Mouse (Mus musculus): Measurements from ENCODE around the gene Hyal1. TPM values are rescaled to one million over a fixed set of nuclear protein-coding genes. Genes with fewer than 3 reads are reported as not detected.
A peak's percentile ranks its signal among the peaks of the same experiment; 100 is the strongest.
"Not testable (repeated sequence)": the region's sequence is repeated elsewhere in the genome, so short reads cannot be mapped to it uniquely, and the experiment has no call there.

Hyal1 gene
- total RNA-seq, 2 experiments from 2014 or later: 7.4 to 9.8 TPM

DNA sequence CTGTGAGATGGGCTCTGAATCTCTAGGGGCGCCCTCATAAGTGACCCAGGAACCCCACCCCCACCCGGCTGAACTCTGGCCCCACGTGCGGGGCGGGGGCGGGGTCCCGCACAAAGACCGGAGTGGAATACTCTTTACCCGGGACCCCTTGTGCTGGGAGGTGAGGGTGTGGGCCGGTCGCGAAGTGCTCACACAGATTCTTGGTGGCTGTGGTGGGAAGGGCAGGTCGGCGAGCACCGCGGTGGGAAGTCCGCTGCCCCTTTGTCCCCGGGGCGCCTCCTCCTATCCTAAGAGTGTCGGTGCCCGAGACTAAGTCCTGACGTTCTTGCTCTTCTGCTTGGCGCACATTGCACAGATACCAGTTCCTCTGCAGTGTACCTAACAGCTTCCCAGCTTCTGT lies 7.5 kb upstream of the Hyal1 start:
- no peak; the same call in 1 of the 2 replicates for ATAC-seq (replicated peaks; ENCODE audit: low FRiP score, poor library complexity, severe bottlenecking)

GRCm38 (mm10) chr9:107570016-107570415 lies 6.7 kb upstream of the Hyal1 start:
- no peak for ATAC-seq (replicated peaks; ENCODE audit: low FRiP score, poor library complexity, severe bottlenecking)

GRCm38 (mm10) chr9:107570845-107571244 lies 5.9 kb upstream of the Hyal1 start:
- peak; percentile 40 for ATAC-seq (replicated peaks; ENCODE audit: low FRiP score, poor library complexity, severe bottlenecking)

DNA sequence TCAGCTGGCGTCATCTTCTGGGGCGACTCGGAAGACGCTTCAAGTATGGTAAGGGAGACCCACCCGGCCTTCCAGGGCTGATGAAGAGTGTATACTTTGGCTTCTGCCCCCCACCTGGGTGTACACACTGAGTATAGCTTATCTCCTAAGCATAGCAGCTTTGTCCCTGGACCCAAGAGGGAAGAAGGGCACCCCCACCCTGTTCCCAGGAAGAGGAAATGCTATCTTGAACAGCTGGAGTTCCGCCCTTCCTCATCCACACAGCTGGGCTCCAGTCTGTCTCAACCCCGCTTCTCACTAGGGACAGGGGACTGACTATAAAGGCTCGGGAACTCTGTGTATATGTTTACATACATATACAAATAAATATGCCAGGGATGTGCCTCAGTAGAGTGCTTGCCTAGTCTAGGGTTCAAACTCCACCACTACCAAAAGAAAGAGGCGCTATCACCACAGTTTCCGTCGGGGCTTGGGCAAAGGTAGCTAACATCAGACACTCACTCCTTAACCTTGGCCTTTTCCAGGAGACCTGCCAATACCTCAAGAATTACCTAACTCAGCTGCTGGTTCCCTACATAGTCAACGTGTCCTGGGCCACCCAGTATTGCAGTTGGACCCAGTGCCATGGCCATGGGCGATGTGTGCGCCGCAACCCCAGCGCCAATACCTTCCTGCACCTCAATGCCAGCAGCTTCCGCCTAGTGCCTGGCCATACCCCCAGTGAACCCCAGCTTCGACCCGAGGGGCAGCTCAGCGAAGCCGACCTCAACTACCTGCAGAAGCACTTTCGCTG lies 5.0 kb upstream of the Hyal1 start:
- ATAC-seq (replicated peaks; ENCODE audit: low FRiP score, poor library complexity, severe bottlenecking): no peak

DNA sequence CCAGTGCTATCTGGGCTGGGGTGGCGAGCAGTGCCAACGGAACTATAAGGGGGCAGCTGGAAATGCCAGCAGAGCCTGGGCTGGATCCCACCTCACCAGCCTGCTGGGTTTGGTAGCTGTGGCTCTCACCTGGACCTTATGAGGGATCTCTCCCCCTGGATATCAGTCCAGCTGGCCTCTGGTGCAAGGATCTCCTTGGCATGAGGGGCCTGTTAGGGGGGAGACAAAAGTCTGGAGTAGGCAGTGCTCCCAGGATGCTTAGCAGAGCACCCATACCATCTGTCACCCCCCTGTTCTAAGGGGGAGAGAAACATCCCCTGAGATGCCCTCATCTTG lies 4.4 kb upstream of the Hyal1 start:
- no peak for ATAC-seq (replicated peaks; ENCODE audit: low FRiP score, poor library complexity, severe bottlenecking)

DNA sequence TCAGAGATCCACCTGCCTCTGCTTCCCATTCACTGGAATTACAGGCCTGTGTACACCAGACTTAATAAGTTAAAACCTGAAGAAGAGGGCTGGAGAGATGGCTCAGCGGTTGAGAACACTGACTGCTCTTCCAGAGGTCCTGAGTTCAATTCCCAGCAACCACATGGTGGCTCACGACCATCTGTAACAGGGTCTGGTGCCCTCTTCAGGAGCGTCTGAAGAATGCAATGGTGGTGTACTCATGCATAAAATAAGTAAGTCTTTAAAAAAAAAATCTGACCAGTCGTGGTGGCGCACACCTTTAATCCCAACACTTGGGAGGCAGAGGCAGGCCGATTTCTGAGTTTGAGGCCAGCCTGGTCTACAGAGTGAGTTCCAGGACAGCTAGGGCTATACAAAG lies 3.0 kb upstream of the Hyal1 start:
- not testable (repeated sequence) for ATAC-seq (replicated peaks; ENCODE audit: low FRiP score, poor library complexity, severe bottlenecking)

- no peak for ATAC-seq (replicated peaks; ENCODE audit: low FRiP score, poor library complexity, severe bottlenecking)
Observed at GRCm38 (mm10) chr9:107575579-107576356, 959 bp upstream of the Hyal1 start.

DNA sequence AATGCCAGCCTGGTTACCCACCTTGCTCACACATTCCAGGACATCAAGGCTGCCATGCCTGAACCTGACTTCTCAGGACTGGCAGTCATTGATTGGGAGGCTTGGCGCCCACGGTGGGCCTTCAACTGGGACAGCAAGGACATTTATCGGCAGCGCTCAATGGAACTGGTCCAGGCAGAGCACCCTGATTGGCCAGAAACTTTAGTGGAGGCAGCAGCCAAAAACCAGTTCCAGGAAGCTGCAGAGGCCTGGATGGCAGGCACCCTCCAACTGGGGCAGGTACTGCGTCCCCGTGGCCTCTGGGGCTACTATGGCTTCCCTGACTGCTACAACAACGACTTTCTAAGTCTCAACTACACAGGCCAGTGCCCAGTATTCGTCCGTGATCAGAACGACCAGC lies 1.1 kb downstream of the Hyal1 start:
- no peak for ATAC-seq (replicated peaks; ENCODE audit: low FRiP score, poor library complexity, severe bottlenecking)

GRCm38 (mm10) chr9:107578587-107578986 lies 1.9 kb downstream of the Hyal1 start, which contains the start of gene Naa80:
Gene Naa80 (plus strand): TSS chr9:107578887.
- ATAC-seq (replicated peaks; ENCODE audit: low FRiP score, poor library complexity, severe bottlenecking): no peak

DNA sequence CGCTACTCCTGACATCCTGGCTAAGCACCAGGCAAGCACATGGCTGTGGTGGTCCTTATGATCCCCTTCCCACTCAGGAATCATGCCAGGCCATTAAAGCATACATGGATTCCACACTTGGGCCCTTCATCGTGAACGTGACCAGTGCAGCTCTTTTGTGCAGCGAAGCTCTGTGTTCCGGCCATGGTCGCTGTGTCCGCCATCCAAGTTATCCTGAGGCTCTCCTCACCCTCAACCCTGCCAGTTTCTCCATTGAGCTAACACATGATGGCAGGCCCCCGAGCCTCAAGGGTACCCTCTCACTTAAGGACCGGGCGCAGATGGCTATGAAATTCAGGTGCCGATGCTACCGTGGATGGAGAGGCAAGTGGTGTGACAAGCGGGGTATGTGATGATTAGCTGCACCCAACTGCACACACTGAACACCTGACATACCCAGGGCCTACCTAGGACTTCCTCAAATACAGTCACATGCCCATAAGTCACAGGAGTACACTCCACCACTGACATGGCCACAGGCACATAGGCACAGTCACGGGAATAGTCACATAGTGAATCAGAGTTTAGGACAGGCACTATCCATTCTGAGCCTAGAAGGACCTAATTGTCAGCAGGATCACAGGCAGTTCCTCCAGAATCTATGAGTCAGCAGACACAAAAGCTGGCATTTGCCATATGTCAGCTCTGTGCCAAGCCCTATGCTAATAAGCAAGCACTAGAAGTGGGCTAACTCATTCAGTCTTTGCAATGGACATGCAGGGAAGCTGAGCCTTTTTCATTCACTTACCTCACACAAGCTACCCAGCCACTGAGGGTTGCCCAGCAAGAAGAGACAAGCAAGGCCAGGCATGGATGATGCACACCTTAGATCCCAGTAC lies 2.5 kb downstream of the Hyal1 start:
- no peak for ATAC-seq (replicated peaks; ENCODE audit: low FRiP score, poor library complexity, severe bottlenecking)

- ATAC-seq (replicated peaks; ENCODE audit: low FRiP score, poor library complexity, severe bottlenecking): peak; percentile 77
Observed at GRCm38 (mm10) chr9:107580501-107581317, 4.0 kb downstream of the Hyal1 start, which contains the start of gene Hyal3. Gene Hyal3 (plus strand): TSS chr9:107580818.

DNA sequence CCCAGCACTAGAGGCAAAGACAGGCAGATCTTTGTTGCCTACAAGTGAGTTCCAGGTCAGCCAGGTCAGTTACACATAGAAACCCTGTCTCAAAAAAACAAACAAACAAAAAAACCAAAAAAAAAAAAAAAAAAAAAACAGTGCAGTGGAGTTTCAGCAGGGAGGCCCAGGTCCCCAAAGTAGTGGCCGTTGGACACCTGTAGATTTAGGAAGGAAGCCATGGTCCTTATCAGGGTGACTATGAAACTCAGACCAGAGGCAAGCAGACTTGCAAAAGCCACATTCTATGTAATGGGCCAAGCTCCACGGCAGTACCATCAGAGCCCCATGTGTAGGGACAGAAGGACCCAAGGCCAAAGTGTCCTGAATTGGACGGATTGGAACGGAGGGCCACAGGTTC lies 4.9 kb downstream of the Hyal1 start:
- ATAC-seq (replicated peaks; ENCODE audit: low FRiP score, poor library complexity, severe bottlenecking): 0 out of 2 replicates have a peak, but pooled peaks have one; percentile 11

- ATAC-seq (replicated peaks; ENCODE audit: low FRiP score, poor library complexity, severe bottlenecking): no peak
Observed at GRCm38 (mm10) chr9:107582509-107583062, 5.9 kb downstream of the Hyal1 start.

GRCm38 (mm10) chr9:107583174-107583573 lies 6.4 kb downstream of the Hyal1 start:
- ATAC-seq (replicated peaks; ENCODE audit: low FRiP score, poor library complexity, severe bottlenecking): no peak

DNA sequence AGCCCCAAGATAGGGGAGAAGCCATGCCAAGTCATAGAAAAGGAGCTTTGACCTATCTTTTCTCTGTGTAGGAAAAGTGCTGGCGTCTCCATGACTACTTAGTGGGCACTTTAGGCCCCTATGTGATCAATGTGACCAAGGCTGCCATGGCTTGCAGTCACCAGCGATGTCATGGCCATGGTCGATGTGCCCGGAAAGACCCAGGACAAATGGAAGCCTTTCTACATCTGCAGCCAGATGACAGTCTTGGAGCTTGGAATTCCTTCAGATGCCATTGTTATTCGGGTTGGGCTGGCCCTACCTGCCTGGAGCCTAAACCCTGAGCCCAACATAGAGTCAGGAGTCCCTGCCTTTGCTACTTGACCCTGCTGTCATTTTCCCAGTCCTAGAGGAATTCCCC lies 9.8 kb downstream of the Hyal1 start:
- ATAC-seq (replicated peaks; ENCODE audit: low FRiP score, poor library complexity, severe bottlenecking): no peak

GRCm38 (mm10) chr9:107586974-107587832 lies 10.5 kb downstream of the Hyal1 start, which contains the start of gene Ifrd2:
Gene Ifrd2 (plus strand): TSS chr9:107587642.
- ATAC-seq (replicated peaks; ENCODE audit: low FRiP score, poor library complexity, severe bottlenecking): peak; percentile 71

- peak; percentile 60 for ATAC-seq (replicated peaks; ENCODE audit: low FRiP score, poor library complexity, severe bottlenecking)
Observed at GRCm38 (mm10) chr9:107587833-107588639, 11.3 kb downstream of the Hyal1 start.
